Mouse (Mus musculus): Measurements from ENCODE around the gene Rnf157. TPM values are rescaled to one million over a fixed set of nuclear protein-coding genes. Genes with fewer than 3 reads are reported as not detected.
A peak's percentile ranks its signal among the peaks of the same experiment; 100 is the strongest.
"Not testable (repeated sequence)": the region's sequence is repeated elsewhere in the genome, so short reads cannot be mapped to it uniquely, and the experiment has no call there.

Gene Rnf157
- polyA plus RNA-seq, 1 experiment, result 5.0 TPM

GRCm38 (mm10) chr11:116434287-116434966 lies 21.6 kb upstream of the Rnf157 start:
- DNase-seq (ENCODE audit: low spot score), result peak; percentile 69

- DNase-seq (ENCODE audit: low spot score), result peak; percentile 94
These were observed 20.8 kb upstream of the Rnf157 start, which contains the start of gene Ubald2 for GRCm38 (mm10) chr11:116433356-116434286. Gene Ubald2, plus strand, starts transcription at chr11:116434094.

GRCm38 (mm10) chr11:116432593-116433355 lies 19.9 kb upstream of the Rnf157 start:
- DNase-seq (ENCODE audit: low spot score), result no peak

GRCm38 (mm10) chr11:116432127-116432526 lies 19.3 kb upstream of the Rnf157 start:
- no peak for DNase-seq (ENCODE audit: low spot score)

- no peak for DNase-seq (ENCODE audit: low spot score)
These were observed 18.7 kb upstream of the Rnf157 start for GRCm38 (mm10) chr11:116431428-116432077.

GRCm38 (mm10) chr11:116430723-116431427 lies 18.0 kb upstream of the Rnf157 start:
- no peak for DNase-seq (ENCODE audit: low spot score)

GRCm38 (mm10) chr11:116429862-116430613 lies 17.2 kb upstream of the Rnf157 start:
- no peak for DNase-seq (ENCODE audit: low spot score)

GRCm38 (mm10) chr11:116428872-116429859 lies 16.3 kb upstream of the Rnf157 start:
- DNase-seq (ENCODE audit: low spot score), result no peak

GRCm38 (mm10) chr11:116426852-116427575 lies 14.2 kb upstream of the Rnf157 start:
- DNase-seq (ENCODE audit: low spot score), result no peak

GRCm38 (mm10) chr11:116426328-116426727 lies 13.5 kb upstream of the Rnf157 start:
- not testable (repeated sequence) for DNase-seq (ENCODE audit: low spot score)

GRCm38 (mm10) chr11:116424621-116425407 lies 12.0 kb upstream of the Rnf157 start:
- no peak for DNase-seq (ENCODE audit: low spot score)

- DNase-seq (ENCODE audit: low spot score), result no peak
These were observed 11.2 kb upstream of the Rnf157 start for GRCm38 (mm10) chr11:116423782-116424620.

- DNase-seq (ENCODE audit: low spot score), result no peak
These were observed 10.4 kb upstream of the Rnf157 start for GRCm38 (mm10) chr11:116423214-116423613.

GRCm38 (mm10) chr11:116422562-116422961 lies 9.7 kb upstream of the Rnf157 start:
- no peak for DNase-seq (ENCODE audit: low spot score)

GRCm38 (mm10) chr11:116421102-116421501 lies 8.3 kb upstream of the Rnf157 start:
- DNase-seq (ENCODE audit: low spot score), result no peak

- no peak for DNase-seq (ENCODE audit: low spot score)
These were observed 6.1 kb upstream of the Rnf157 start for GRCm38 (mm10) chr11:116418841-116419462.

Measured in urinary bladder, adult 2 months (tissue).